Mouse (Mus musculus) neural tube, embryonic 10.5 days (tissue): ENCODE measurements around the gene Syngr1.

ENCODE experiments used
- DNase-seq: peaks from one replicate; pipeline ENCODE4 v3.0.0-alpha.2; 2017; ENCODE audit warnings: low spot score; ENCODE audit errors: extremely low spot score

The Syngr1 gene

GRCm38 (mm10) chr15:80143760-80144159 is 52.6 kb downstream of the Syngr1 start:
- no peak for DNase-seq

GRCm38 (mm10) chr15:80145397-80145796 is 54.3 kb downstream of the Syngr1 start:
- no peak for DNase-seq

DNA sequence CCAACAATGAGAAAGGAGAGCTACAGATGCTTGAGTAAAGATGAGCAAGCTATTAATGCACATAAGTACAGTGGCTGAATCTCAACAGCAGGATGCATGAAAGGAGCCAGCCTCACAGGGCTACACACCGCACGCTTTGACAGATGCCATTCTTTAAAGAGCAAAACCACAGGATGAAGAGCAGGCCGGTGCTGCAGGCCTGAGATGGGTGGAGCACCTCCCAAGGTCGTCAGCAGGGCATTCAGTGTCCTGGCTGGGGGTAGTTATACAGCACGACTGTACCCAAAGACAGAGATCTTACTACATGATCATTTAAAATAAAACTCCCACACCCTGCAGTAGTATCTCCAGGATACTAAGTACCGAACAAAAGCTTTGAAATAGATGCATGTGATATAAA is 55.0 kb downstream of the Syngr1 start:
- no peak for DNase-seq

GRCm38 (mm10) chr15:80147090-80147489 is 56.0 kb downstream of the Syngr1 start:
- no peak for DNase-seq

GRCm38 (mm10) chr15:80147511-80147910 is 56.4 kb downstream of the Syngr1 start:
- DNase-seq, result no peak

GRCm38 (mm10) chr15:80148565-80148964 is 57.4 kb downstream of the Syngr1 start:
- DNase-seq, result no peak

DNA sequence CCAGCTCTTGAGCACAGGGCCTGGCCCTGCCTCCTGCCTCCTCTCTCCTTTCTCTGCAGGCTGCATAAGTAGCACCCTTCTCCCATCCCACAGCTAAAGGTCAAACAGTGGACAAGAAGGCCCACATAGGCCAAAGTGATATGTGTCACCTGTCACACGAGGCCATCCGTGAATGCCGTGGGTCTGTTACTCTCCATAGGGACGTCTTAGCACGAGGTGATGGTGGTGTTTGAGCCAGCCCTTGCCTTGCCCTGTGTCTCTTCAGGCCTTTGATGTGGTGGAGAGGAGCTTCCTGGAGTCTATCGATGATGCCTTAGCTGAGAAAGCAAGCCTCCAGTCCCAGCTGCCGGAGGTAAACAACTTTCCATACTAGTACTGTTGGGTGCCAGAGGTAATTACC is 58.4 kb downstream of the Syngr1 start:
- no peak for DNase-seq

- DNase-seq, result no peak
Observed at GRCm38 (mm10) chr15:80152663-80153062, 61.5 kb downstream of the Syngr1 start.

GRCm38 (mm10) chr15:80153757-80154156 is 62.6 kb downstream of the Syngr1 start:
- DNase-seq, result no peak

GRCm38 (mm10) chr15:80155707-80156106 is 64.6 kb downstream of the Syngr1 start:
- no peak for DNase-seq

DNA sequence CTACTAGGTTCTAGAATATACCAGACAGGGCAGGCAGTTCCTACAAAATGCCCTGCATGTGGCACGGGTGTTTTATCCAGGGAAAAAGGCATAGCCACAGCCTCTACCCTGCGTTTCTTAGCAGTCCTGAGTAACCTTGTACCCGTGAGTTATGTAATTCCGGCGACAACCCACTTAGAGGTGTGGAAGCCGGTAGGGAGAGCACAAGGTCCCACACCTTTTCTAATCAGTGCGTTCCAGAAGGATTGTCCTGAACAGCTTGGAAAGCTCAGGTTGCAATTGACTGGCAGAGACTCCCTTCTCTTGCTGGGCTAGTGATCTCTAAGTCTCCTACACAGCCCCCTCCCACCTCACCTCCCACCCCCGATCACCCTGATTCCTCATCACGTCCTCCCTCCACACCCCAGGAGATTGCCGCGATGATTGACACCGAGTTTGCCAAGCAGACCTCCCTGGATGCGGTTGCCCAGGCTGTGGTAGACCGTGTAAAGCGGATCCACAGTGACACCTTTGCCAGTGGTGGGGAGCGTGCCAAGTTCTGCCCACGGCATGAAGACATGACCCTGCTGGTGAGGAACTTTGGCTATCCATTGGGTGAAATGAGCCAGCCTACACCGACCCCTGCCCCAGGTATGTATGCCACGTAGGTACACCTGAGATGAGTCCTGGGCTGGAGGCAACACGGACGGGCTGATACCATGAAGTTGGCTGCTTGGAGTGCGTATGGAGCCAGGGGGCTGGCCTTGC is 66.2 kb downstream of the Syngr1 start:
- DNase-seq, result no peak

- no peak for DNase-seq
Observed at GRCm38 (mm10) chr15:80158001-80158706, 67.0 kb downstream of the Syngr1 start.

- no peak for DNase-seq
Observed at GRCm38 (mm10) chr15:80158707-80159090, 67.6 kb downstream of the Syngr1 start.

GRCm38 (mm10) chr15:80159286-80159901 is 68.3 kb downstream of the Syngr1 start:
- peak; percentile 43 for DNase-seq

DNA sequence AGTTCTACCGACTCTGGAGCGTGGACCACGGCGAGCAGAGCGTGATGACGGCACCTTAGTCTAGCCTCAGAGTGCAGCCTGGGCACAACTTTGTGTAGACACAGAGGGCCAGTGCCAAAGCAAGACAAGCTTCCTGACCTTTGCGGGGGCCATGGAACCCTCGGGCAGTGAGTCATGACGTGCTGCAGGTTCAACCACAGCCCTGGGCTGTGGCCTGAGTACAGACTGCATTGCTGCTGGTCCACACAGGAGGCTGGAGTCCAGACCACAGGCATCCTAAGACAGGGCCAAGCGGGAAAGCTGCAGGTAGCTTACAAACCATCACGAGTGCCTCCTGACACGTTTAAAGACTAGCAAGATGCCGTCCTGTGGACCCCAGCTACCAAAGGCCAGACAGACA is 69.1 kb downstream of the Syngr1 start:
- DNase-seq, result no peak

DNA sequence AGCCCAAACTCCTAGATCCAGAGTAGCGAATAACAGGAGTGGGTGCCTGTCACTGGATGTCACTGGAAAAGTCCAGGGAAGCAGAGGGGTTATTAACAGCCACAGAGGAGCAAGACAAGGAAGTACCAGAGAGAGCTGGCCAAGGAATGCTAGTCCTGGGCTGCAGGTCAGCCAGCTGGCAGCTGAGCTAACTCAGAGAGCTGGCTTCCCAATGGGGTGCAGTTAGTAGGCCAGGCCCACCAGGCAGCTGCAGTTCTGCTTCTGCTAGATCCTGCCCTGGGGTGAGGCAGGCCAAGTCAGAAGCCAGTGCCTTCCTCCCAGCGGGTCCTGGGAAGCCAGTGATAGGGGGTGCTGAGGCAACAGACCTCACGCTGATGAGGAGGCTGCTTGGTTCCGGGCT is 69.6 kb downstream of the Syngr1 start:
- no peak for DNase-seq

GRCm38 (mm10) chr15:80161199-80161598 is 70.1 kb downstream of the Syngr1 start:
- DNase-seq, result no peak

GRCm38 (mm10) chr15:80162401-80162964 is 71.3 kb downstream of the Syngr1 start:
- DNase-seq, result no peak

GRCm38 (mm10) chr15:80163274-80163673 is 72.1 kb downstream of the Syngr1 start:
- no peak for DNase-seq

DNA sequence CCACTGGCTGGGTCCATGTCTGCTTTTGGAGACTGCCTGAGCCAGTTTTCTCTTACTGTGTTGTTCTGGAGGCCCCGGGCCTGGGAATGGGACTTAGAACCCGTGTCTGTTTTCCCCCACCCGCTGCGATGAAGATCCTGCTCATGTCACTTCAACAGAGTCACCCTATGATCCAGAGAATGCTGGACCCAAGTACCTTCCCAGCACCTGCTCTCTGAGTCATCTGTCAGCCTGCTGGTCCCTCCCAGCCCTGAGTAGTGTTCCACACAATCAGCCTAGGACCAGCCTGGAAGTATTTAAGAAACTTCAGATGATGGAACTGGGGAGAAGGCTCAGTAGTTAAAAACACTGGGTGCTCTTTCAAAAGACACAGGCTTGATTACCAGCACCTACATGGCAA is 72.6 kb downstream of the Syngr1 start:
- DNase-seq, result no peak

GRCm38 (mm10) chr15:80165396-80165795 is 74.3 kb downstream of the Syngr1 start:
- no peak for DNase-seq
